Mouse (Mus musculus): ENCODE measurements around the gene Ercc6.

Ercc6 gene

DNA sequence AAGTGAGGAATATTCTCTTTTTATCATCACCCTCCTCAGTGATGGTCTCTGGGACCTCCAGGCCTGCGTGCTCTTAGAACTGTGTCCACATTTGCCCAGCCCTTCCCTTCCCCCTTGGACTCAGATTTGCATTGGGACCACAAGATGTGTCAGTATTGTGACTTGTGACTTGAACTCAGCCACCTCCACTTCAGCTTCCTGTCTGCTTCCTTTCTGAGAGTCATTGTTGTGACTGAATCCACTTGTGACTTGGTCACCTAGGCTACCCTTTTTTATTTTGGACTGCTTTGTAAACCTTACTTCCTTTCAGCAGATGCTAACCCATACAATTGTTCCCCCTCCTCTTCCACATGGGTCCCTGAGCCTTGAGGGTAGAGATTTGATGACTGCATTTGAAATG, 2.8 kb downstream of the Ercc6 start:
- in situ Hi-C loops (cut with MboI, MseI) = loop anchor here (10.0 kb wide), 1 partner anchor 1819 kb away; no protein-coding TSS in a partner anchor

DNA sequence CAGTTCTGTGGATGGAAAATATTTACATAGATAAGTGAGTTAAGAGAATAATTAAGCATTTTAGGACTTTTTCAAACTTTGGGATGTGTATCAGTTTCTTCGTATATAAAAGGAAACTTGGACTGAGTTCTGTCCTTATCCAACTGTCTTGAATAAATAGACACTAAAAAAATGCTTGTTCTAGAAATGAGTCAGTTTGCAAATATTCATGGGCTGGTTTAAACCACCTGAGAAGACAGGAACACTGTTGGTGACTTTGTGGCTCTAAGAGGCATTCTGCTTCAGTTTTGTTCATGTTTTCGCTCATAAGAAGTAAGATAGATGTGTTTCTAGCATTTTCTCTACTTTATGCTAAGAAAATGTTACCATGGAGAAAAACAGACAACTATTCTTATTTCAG, 5.2 kb downstream of the Ercc6 start:
- in situ Hi-C loops (cut with MboI, MseI) = loop anchor here (10.0 kb wide), 1 partner anchor 1816 kb away; no protein-coding TSS in a partner anchor

DNA sequence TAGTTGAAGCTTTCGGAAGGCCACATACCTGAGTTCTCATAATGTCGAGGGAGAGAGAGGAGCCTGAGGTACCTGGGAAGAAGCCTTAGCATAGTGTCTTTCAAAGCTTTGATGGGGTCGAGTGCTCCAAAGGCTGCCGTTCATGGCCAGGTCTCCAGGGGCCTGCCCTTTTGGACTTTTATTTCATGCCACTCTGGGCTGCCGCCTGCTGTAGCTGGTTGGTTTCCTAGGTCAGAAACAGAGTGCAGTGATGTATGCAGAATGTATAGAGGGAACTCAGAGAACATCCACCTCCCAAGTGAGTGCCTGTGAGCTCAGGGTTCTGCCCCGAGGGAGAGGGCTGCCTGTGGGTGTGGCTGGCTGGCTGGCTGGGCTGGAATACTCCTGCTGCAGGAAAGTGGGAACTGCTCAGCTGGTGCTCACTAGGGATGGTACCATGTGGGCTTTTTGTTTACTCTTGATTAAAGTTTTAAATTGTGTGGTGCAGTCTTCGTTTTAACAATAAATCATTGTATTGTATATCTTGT, 7.1 kb downstream of the Ercc6 start:
- in situ Hi-C loops (cut with MboI, MseI) = no loop called here

DNA sequence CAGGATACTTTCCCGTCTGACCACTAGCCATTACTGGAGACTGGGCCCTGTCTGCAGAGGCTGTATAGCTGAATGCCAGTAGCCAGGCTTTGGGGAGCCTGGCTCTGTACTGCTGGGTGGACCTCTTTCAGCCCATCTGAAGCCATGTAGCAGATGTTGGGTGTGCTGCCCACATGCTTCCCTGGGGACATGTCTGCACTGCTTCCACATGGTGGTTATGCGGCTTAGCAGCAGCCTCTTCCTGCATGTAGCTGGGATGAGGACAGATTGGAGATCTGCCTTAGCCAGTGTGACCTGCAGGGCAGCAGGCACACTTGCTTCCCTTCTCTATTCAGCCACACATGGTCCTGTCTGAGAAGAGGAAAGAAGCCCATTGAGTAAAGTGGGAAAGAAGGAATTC, 9.0 kb downstream of the Ercc6 start:
- in situ Hi-C loops (cut with MboI, MseI) = no loop called here

DNA sequence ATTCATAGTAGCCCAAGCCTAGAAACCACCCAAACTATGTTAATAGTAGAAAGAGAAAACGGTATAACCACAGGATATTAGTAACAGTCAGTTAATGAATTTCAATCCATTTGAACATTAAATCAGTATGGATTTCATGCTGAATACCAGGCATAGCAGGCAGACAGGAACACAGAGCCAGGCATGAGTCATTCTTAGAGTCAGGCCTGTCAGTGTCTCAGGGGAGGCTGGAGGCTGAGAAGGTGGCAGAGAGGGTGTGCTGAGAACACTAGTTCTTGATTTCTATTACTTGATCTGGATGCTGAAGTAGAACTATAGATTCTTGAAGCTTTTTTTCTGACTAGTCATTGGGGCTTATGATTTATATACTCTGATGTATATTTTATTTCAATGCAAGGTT, 10.8 kb downstream of the Ercc6 start:
- in situ Hi-C loops (cut with MboI, MseI) = no loop called here

DNA sequence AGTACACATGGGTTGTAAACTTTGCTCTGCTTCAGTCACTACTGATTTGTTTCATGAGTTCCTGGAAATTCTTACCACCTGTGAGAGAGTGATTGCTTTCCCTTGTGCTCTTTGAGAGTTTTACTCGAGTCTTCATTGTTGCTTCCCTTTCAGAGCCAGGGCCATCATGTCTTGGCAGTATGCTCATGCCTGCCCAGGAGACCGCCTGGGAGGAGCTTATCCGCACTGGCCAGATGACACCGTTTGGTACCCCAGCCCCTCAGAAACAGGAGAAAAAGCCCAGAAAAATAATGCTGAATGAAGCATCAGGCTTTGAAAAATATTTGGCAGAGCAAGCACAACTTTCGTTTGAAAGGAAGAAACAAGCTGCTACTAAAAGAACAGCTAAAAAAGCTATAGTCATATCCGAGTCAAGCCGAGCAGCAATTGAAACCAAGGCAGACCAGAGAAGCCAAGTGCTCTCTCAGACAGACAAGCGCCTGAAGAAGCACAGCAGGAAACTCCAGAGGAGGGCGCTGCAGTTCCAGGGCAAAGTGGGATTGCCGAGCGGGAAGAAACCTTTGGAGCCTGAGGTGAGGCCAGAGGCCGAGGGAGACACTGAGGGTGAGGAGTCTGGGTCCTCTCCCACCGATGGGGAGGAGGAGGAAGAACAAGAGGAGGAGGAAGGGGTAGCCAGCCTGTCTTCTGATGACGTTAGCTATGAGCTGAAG, 12.8 kb downstream of the Ercc6 start:
- in situ Hi-C loops (cut with MboI, MseI) = no loop called here

DNA sequence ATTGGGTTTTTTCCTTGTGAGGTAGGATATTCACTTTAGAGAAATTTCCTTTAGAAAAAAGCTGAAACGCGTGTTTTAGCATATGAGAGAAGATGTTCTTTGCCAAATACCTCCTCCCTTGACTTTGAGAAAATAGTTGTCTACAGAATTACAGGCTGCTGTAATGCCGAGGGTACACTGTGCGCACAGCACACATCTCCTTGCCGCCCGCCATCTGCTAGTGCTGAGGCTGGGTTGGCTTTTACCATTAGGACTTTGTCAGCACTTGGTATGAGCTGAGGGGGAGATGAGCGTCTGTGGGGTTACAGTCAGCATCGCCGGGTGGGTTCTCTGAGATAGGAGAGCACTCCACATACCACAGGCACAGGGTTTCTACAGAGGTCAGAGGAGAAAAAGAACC, 13.9 kb downstream of the Ercc6 start:
- in situ Hi-C loops (cut with MboI, MseI) = no loop called here

DNA sequence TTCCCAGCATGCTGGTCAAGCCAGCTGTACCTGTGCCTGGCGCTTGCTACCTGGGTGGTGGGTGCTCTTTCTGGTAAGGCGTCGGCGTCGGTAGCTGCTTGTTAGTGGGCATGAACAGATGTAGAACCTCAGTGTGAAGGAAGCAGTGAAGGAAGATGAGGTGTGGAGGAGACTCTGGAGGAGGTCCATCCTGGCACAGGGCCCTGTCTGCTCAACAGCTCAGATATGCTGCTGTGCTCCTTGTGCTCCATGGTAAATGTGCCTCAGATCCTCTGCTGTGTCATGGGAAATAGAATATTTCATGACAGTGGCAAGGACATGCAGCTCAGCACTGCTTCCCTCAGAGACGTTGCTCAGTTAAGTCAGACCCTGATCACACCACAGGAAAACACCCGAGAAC, 15.7 kb downstream of the Ercc6 start:
- in situ Hi-C loops (cut with MboI, MseI) = no loop called here

DNA sequence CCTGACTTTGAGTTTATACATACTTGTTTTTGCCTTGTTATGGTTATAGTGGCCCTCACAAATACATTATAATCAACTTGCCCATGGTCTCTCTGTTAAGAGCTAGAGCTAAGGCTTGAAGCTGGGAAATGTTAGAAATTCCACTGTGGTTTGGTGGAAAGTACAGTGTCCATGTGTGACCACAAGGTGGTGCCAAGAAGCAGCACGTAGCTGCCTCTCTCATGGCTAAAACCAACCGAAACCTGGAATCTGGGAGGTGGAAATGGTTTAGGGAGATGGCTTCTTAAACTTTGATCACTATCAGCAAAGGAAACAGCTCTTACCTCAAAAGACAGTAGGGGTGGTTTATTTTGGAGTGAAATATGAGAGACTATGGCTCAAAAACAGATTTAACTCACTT, 17.6 kb downstream of the Ercc6 start:
- in situ Hi-C loops (cut with MboI, MseI) = no loop called here

DNA sequence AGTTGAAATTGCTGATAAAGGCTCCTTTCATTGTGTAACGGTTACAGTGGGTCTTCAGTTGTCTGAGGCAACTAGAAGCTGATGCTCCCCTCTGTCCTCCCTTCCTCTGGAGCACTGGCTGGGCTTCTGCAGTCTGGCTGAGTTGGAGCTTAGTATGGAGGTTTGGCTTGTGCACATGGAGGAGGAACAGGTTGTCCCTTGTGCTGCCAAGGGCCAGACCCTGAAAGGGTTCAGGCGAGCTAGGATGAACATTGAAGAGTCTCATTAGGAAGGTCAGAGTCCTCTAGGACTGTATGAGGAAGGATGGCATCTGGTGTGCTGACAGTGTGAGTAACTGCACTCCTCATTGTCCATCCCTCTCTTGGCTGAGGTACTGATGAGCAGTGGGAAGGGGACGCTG, 18.1 kb downstream of the Ercc6 start:
- in situ Hi-C loops (cut with MboI, MseI) = no loop called here

DNA sequence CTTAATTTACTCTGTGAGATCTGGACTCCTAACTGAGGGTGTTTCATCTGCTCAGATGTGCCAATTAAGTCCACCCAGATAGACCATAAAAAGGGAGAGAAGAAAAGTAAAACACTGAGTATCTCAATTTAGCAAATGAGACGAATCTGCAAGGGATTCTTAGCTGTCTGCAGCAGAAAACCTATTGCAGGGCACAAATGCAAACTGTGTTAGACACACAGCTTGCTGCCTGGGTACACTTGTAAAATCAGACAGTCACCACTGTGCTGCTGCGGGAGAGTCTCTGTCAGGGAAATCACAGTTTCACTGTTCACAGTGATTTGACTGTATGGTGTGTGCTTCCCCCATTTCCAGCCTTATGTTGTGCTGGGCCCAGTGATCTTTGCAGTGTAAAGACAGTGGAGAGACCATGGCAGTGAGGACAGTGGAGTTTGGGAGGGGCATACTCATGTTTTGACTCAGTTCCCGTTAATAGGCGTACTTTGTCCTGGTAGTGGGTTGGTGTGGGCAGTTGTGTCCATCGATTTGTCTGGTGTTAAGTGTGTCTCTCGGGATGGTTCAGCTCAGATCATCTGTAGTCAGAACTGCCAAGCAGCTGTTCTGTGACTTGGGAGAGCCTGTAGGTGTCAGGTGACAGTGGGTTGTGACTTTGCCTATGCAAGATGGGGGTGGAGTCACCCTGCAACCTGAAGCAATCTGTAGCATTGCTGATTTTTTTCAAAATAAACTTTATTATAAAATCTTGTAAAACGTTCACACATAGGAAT, 19.2 kb downstream of the Ercc6 start:
- in situ Hi-C loops (cut with MboI, MseI) = no loop called here

DNA sequence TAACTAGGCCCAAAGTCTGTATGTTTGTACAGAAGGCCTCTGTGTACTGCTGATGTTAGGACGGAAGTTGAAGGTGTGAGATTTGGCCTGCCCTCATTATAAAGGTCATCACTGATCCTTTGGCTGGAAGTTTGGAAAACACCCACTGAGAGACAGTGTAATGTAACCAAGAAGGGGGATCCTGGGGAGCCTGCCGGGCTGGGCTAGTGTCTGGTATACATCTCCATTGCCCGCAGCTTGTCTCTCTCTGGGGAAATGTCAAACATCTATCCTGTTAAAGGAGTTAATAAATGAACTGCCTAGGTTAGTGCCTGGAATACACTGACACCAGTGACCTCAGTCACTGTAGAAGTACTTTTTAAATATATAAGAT, 19.8 kb downstream of the Ercc6 start:
- in situ Hi-C loops (cut with MboI, MseI) = no loop called here

DNA sequence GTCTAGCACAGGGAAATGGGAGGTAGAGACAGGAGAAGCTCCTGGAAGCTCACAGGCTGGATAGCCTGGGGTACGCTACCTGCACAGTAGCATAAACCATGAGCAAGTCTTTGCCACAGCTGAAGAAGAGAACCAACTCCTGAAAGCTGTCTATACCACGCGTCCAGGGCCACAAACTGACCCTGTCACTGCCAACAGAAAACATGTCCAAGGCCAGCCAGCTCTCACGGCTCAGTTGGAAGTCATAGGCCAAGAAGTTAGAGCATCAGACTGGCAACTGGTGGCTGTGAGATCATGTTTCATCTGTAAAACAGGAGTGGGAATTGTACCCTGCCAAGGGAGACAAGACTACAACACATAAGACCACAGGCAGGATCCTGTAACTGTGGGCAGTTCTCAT, 20.3 kb downstream of the Ercc6 start:
- in situ Hi-C loops (cut with MboI, MseI) = no loop called here

DNA sequence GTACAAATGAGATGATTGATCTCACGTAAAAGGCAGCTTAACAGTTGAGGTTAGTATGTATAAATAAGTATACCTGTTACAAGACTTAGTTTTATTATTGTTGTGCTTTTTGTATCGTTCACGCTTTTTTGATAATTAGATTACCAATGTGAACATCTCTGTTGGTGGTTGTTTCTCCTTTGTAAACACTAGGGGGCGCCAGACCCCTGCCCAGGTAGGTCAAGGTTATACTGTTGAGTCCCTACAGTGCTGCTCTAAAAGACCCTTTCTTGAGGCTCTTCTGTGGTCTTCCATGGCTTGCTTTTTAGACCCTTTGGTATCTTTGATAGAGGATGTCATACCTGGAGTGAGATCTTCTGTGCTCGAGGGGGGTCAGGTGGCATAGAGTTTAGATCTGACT, 20.8 kb downstream of the Ercc6 start:
- in situ Hi-C loops (cut with MboI, MseI) = no loop called here

DNA sequence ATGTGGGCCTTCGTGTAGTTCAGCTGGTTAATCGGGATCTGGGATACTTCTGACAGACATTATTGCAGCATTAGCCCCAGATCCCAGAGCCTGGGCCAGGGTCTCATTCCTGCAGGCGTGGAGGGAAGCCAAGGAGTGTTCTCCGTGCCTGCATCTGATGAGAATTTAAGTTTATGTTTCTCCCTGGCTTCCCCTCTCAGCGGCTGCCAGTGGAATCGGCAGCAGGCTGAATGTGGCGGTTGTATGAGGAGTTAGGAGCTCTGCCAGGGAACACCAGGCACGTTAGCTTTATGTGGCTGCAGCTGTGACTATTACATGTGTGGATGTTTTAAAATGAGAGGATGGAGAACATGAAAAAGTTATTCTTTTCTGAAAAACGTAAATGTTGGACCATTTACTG, 23.4 kb downstream of the Ercc6 start:
- in situ Hi-C loops (cut with MboI, MseI) = loop anchor here (5.0 kb wide), 1 partner anchor 41 kb away; no protein-coding TSS in a partner anchor

DNA sequence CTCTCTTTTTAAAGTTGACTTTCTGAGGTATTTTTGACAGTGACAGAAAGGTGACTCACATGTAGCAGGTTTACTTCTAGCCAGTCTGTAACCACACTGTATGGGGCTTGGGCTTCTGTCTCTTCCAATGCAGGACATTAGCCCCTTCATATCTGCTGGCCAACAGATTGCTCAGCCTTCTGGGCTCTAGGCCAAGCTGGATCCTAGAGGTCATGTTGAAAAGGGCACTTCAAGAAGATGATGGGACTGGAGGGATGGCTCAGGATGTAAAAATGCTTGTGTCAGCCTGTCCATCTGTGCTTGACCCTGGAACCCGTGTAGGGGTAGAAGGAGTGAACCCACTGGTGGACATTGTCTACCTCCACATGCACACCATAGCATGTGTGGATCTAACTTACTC, 24.8 kb downstream of the Ercc6 start:
- in situ Hi-C loops (cut with MboI, MseI) = loop anchor here (5.0 kb wide), 1 partner anchor 39 kb away; no protein-coding TSS in a partner anchor

DNA sequence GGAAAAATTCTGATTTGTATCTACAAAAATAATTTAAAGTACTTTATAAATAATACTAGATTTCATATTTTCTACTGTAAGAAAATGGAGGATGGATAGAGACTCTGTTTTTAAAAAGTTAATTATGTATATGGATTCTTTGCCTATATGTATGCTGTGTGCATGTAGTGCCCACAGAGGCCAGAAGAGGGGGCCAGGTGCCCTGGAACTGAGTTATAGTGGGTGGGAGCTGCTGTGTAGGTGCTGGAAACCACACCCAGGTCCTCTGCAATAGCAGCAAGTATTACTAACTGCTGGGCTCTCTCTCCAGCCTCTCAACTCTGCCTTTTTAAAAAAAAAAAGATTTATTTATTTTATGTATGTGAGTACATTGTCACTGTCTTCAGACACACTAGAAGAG, 29.8 kb downstream of the Ercc6 start:
- in situ Hi-C loops (cut with MboI, MseI) = no loop called here

DNA sequence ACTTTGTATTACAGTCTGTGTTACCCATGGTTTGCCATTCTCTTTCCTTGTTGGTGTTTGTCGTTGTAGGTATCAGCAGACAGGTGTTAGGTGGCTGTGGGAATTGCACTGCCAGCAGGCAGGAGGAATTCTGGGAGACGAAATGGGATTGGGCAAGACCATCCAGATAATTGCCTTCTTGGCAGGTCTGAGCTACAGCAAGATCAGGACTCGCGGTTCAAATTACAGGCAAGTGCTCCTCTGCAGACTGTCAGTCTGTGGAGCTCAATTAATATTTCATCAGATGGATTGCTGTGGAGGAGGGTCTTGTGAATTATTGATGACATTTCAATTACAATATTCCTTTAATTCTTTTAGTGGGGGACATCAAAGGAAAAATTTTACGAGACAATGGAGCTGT, 33.4 kb downstream of the Ercc6 start:
- in situ Hi-C loops (cut with MboI, MseI) = no loop called here

DNA sequence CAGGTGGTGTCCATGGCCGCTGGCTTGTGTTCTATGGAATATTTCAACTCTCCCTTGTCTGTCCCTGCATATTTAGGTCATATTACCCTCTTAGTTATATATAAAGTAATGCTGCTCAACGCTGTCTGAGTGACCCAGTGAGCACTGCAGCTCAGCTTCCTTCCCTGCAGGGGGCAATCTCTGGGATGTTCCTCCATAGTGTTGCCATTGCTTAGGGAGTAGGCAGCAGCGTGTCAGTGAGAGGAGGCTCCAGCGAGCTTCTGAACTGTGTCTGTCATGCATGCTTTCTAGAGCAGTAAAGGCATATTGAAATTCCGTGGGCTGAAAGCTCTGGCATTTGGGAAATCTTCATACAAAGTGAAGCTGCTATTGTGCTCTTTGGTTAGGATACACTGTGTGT, 38.5 kb downstream of the Ercc6 start:
- in situ Hi-C loops (cut with MboI, MseI) = no loop called here

DNA sequence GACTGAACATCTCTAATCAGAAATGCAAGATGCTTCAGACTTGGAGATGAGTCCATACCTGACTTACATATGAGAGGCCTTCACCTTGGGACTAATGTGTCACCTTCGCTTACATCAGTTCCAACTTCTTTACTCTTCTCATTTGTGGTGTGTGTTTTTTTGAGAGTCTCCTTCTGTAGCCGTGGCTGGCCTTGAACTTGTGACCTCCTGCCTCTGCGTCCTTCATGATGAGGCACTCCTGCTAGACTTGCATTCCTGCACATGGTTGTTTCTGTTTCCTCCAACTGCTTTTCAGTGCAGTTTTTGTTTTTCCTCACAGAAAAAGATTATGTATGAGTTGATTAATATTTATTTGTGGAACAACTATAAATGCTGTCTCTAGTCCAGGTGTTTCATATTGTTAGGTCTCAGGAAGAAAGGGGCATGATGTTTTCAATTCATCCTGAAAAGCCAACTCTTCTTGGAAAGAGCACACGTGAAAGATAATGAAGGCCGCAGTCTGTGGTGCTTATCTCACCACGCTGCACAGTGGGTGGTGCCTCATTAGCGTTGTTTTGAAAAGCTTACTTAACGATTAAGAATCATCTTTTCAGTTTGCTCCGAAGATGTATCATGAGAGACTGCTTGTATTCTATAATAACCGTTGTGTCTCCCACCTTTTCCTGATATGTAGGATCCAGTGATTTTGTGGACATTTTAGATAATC, 40.0 kb downstream of the Ercc6 start:
- in situ Hi-C loops (cut with MboI, MseI) = no loop called here

DNA sequence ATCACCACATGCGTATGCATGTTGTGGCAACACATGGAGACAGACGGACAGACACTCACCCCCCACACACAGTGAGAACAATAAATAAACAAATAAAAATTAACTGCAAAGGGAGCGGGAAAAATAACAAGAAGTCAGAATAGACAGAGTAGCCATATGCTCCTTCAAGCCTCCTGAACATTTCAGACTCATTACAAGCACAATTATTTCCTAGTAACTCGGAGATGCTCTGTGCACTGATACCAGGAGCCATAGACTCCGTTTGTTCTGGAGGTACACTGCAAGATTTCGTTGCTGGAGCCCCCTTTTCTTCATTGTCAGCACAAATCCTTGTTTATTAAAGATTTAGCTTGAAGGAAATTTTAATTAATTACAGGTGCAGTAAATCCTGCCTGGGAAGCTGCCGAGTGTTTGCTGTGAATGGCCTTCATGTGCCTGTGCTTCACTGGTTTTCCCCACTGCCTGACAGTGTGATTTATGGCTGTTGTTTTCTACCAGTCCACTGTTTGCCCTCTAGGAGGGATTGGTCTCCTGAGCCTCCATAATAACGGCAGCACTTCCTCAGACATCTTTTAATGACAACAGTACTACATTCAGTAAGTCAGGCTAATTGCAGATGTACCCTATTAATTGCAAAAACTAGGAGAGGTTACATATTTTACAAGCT, 41.7 kb downstream of the Ercc6 start:
- in situ Hi-C loops (cut with MboI, MseI) = loop anchor here (5.0 kb wide), 1 partner anchor 83 kb away; no protein-coding TSS in a partner anchor

DNA sequence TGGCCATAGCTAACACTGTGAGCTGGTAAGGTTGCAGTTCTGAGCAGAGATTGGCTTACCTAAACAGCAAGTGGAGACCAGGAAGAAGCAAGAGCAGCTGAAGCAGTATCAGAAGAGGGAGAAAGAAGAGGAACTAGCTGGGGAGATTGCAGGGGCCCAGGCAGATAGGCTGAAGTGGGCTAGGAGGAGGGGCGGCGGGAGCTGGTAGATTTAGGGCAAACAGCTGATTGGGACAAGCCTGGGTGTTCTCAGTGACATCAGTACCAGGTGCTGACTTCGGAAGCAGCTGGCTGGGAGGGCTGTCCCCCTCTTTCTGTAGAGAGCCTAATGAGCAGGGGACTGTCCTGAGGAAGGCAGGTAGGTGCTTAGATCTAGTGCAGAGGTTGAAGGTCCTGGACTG, 48.1 kb downstream of the Ercc6 start:
- in situ Hi-C loops (cut with MboI, MseI) = no loop called here
